Mouse (Mus musculus): ENCODE measurements around the gene Vmn2r77. TPM values are rescaled to one million over a fixed set of nuclear protein-coding genes. Genes with fewer than 3 reads are reported as not detected.
"Not testable (repeated sequence)": the region's sequence is repeated elsewhere in the genome, so short reads cannot be mapped to it uniquely, and the experiment has no call there.

The Vmn2r77 gene
- not detected in 2 replicates for polyA plus RNA-seq (2014; fragmentation: Nextera tagmentation; extraction: Ambion mirVana)

DNA sequence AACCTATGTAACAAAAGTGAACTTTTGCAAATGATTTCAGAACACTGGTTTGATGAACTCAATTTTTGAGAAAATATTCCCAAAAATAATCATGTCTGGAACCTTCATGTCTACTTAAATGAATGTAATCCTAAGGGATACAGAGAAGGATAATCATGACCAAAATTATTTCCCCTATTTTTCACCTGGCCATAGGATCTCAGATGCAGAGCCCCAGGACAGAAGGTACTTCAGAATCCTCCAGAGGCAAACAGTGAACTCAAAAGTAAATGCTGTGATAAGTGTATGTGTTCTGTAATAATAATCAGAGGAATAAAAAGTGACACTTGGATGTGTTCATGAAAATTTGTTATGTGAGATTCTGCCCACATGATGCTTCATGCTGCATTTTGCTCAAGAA lies at the start of gene Vmn2r77:
TSS of gene Vmn2r77 (plus strand) at position 301 of the 400 bp plus-strand sequence.
- no peak within 1 kb of the TSS for H3K4me2 ChIP-seq (ENCODE audit: low read depth, low read length)
- no peaks in the 10 kb centered on the region for H3K36me3 ChIP-seq (ENCODE audit: control insufficient read depth, insufficient read depth, low read length)
- no peak for ATAC-seq (ENCODE audit: low read depth)
- H3K27ac ChIP-seq (ENCODE audit: low read depth, low read length) = no peak within 1 kb of the TSS
- H3K4me1 ChIP-seq (ENCODE audit: control insufficient read depth, insufficient read depth, low read length) = no peaks in the 10 kb centered on the region
- H3K9me3 ChIP-seq (ENCODE audit: control insufficient read depth, low read length) = no peaks in the 10 kb centered on the region
- no peak within 1 kb of the TSS for H3K4me3 ChIP-seq (ENCODE audit: low read depth, low read length)
- H3K27me3 ChIP-seq (ENCODE audit: control insufficient read depth, insufficient read depth, low read length) = no peaks in the 10 kb centered on the region
- H3K9ac ChIP-seq (replicated peaks; ENCODE audit: low read depth, low read length) = no peak within 1 kb of the TSS

DNA sequence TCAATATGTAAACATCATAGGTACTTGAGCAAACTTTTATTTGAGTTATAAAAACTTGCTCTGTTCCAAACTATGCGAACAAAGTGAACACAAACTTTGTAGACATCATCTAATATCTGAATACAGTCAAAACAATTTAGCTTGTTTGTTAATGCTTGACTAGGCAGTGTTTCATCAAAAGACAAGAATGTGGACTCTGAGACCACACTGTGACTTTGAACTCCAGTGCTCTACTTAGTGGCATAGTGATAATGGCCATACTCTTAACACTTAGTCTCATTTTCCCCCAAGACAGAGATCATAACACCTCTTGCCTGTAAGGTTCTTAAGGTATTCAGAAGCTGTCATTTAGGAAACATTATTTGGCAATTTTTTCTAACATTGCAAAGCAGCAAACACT lies 34.1 kb upstream of the Vmn2r77 start:
- Histone ChIP-seq H3K4me2 (ENCODE audit: low read depth, low read length) (no peak overlapping the region), H3K4me3 (ENCODE audit: low read depth, low read length) (no peak overlapping the region), H3K4me1 (ENCODE audit: control insufficient read depth, insufficient read depth, low read length) (no peaks in the 10 kb centered on the region), H3K27ac (ENCODE audit: low read depth, low read length) (no peak overlapping the region), H3K36me3 (ENCODE audit: control insufficient read depth, insufficient read depth, low read length) (no peaks in the 10 kb centered on the region), H3K9me3 (ENCODE audit: control insufficient read depth, low read length) (no peaks in the 10 kb centered on the region), H3K9ac (replicated peaks; ENCODE audit: low read depth, low read length) (no peak overlapping the region), H3K27me3 (ENCODE audit: control insufficient read depth, insufficient read depth, low read length) (no peaks in the 10 kb centered on the region)
- WGBS = 92% methylated on average over 1 of the region's 1 CpGs
- no peak for ATAC-seq (ENCODE audit: low read depth)

DNA sequence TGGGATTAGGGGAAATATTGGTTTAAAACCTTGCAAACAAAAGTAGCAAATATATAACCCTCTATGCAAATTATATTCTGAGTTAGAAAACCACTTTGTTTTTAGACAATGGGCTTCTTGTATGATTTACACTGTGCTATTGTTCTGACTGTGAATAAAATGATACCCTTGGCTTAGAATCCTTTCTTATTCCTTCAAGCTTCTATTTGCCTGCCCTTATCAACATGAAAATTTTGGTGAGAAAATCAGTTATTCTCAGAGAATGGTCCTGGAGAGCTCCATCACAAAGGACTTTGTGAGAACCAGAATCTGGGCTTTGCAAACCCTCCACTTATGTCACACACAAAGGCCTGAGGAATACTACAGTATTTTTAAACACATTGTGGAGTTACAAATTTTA lies 30.2 kb upstream of the Vmn2r77 start:
- Histone ChIP-seq H3K36me3 (ENCODE audit: control insufficient read depth, insufficient read depth, low read length) (no peaks in the 10 kb centered on the region), H3K4me3 (ENCODE audit: low read depth, low read length) (no peak overlapping the region), H3K4me2 (ENCODE audit: low read depth, low read length) (no peak overlapping the region), H3K27ac (ENCODE audit: low read depth, low read length) (no peak overlapping the region), H3K27me3 (ENCODE audit: control insufficient read depth, insufficient read depth, low read length) (no peaks in the 10 kb centered on the region), H3K9ac (replicated peaks; ENCODE audit: low read depth, low read length) (no peak overlapping the region), H3K9me3 (ENCODE audit: control insufficient read depth, low read length) (no peaks in the 10 kb centered on the region), H3K4me1 (ENCODE audit: control insufficient read depth, insufficient read depth, low read length) (no peaks in the 10 kb centered on the region)
- ATAC-seq (ENCODE audit: low read depth) = no peak

DNA sequence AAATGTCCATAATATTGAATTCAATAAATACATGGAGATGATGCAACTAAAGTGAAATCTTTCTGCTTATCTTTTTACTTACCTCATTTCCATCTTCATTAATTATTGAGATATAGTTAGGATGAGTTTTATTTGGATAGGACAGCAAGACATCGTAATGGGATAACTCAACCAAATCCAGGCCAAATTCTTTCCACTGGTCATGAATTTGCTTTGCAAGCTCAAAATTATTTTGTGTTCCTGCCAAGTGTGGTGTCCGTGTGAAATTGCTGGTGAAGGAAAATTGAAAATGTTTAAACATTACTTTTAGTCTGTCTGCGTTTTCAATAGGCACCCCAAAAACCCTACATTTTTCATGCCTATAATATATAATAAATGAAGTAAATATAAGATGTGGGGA lies 23.2 kb upstream of the Vmn2r77 start:
- WGBS = 88% methylated on average over 3 of the region's 3 CpGs
- no peaks in the 10 kb centered on the region for H3K4me1 ChIP-seq (ENCODE audit: control insufficient read depth, insufficient read depth, low read length)
- H3K4me3 ChIP-seq (ENCODE audit: low read depth, low read length) = no peak overlapping the region
- H3K9me3 ChIP-seq (ENCODE audit: control insufficient read depth, low read length) = no peaks in the 10 kb centered on the region
- no peak overlapping the region for H3K27ac ChIP-seq (ENCODE audit: low read depth, low read length)
- no peak overlapping the region for H3K4me2 ChIP-seq (ENCODE audit: low read depth, low read length)
- H3K36me3 ChIP-seq (ENCODE audit: control insufficient read depth, insufficient read depth, low read length) = no peaks in the 10 kb centered on the region
- H3K27me3 ChIP-seq (ENCODE audit: control insufficient read depth, insufficient read depth, low read length) = no peaks in the 10 kb centered on the region
- H3K9ac ChIP-seq (replicated peaks; ENCODE audit: low read depth, low read length) = no peak overlapping the region
- ATAC-seq (ENCODE audit: low read depth) = no peak

DNA sequence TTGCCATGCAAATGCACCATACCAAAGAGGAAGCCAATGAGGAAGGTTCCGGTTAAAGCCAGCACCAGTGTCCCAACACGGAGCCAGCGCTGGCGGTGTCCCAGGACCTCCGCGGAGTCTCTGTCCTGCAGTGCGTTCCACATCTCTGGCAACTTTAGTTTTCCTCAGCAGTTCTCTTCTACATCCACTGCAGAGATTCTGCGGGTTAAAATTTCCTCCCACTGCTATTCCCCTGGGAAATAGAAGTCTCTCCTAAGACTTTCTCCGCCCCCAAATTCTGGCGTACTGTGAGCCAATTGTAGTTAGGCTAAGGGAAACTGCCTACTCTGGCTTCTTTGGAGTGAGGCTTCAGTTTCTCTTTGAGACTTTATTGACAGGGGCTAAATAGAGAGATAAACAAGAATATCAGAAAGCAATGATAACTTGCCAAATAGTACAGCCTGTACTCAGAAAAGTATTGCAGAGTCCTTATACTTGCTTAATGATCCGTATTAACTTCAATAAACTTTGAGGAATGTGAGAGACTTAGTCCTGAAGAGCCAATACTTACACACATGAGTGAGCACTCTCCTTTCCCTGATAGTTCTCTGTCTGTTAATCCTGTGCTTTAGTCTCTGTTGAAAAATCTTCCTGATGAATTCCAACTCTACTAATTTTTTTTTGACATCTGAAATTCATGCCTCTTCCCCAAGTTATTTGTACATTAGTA lies 19.1 kb upstream of the Vmn2r77 start, which contains the start of gene Folh1:
TSS of gene Folh1 (minus strand) at position 327 of the 709 bp plus-strand sequence.
- Histone ChIP-seq H3K36me3 (ENCODE audit: control insufficient read depth, insufficient read depth, low read length) (no peaks in the 10 kb centered on the region), H3K27ac (ENCODE audit: low read depth, low read length) (no peak within 1 kb of the TSS), H3K4me1 (ENCODE audit: control insufficient read depth, insufficient read depth, low read length) (no peaks in the 10 kb centered on the region), H3K27me3 (ENCODE audit: control insufficient read depth, insufficient read depth, low read length) (no peaks in the 10 kb centered on the region), H3K9me3 (ENCODE audit: control insufficient read depth, low read length) (no peaks in the 10 kb centered on the region), H3K4me3 (ENCODE audit: low read depth, low read length) (peak within 1 kb of the TSS; percentile 12; the same call in 1 of the 2 replicates), H3K9ac (replicated peaks; ENCODE audit: low read depth, low read length) (peak within 1 kb of the TSS; percentile 32; the same call in 1 of the 2 replicates), H3K4me2 (ENCODE audit: low read depth, low read length) (peak within 1 kb of the TSS; percentile 42)
- 3% methylated on average over 11 of the region's 11 CpGs for WGBS
- peak; percentile 63 for ATAC-seq (ENCODE audit: low read depth)

DNA sequence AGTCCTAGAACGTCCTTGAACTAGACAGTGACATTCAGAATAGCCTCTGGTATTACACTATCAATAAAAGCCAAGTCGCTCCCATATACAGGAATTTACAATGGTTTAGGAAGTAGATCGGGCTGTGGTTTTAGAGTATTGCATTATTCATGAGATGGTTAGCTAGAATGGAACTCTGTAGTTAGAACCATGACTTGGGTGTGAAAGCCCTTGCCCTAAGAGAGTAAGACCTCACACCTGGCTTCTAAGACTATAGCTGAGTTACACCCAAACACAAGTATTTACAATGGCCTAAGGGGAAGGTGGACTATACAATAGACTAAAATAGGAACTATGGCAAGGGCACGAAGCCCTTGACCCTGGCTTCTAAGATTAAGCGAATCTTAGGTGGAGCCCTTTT lies 20.4 kb downstream of the Vmn2r77 start:
- not testable (repeated sequence) for H3K4me3 ChIP-seq (ENCODE audit: low read depth, low read length); H3K27me3 ChIP-seq (ENCODE audit: control insufficient read depth, insufficient read depth, low read length); H3K27ac ChIP-seq (ENCODE audit: low read depth, low read length); H3K9ac ChIP-seq (replicated peaks; ENCODE audit: low read depth, low read length); ATAC-seq (ENCODE audit: low read depth); H3K4me1 ChIP-seq (ENCODE audit: control insufficient read depth, insufficient read depth, low read length); H3K36me3 ChIP-seq (ENCODE audit: control insufficient read depth, insufficient read depth, low read length); H3K4me2 ChIP-seq (ENCODE audit: low read depth, low read length); H3K9me3 ChIP-seq (ENCODE audit: control insufficient read depth, low read length)
- 94% methylated on average over 4 of the region's 5 CpGs for WGBS

DNA sequence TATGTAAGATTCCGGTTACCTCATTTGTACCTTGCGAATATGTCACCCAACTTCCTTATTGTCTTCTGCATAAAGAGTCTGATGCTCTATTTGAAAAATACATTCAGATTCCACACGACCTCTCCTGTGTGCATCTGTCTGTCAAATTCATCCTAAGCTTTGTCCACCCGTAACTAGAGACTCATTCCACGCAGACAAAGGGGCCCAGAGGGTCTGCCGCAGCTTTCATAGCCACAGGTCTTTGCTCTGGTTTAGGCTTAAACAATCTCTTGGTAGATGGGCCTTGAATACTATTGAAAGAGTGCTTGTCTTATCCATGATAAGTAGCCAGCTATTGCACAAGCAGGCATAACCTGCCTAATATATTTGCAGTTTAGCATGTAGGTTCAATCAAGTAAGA lies 20.9 kb downstream of the Vmn2r77 start:
- 90% methylated on average over 6 of the region's 6 CpGs for WGBS

DNA sequence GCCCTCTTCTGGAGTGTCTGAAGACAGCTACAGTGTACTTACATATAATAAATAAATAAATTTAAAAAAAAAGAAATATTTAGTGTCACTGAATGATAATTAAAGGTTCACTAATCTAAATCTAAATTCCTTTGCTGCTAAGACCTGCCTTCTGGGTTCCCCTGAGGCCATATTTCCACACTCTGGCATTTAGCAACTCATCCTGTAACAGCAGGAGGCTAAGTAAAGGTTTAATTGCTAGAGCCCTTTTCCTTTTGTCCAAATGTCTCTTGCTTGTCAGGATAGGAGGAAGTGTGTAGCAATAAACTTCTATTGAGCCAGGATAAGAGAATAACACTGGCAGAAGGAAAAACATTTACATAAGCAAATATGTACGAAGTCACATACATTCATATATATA lies 21.6 kb downstream of the Vmn2r77 start:
- Histone ChIP-seq H3K27me3 (ENCODE audit: control insufficient read depth, insufficient read depth, low read length) (no peaks in the 10 kb centered on the region), H3K4me2 (ENCODE audit: low read depth, low read length) (no peak overlapping the region), H3K4me3 (ENCODE audit: low read depth, low read length) (no peak overlapping the region), H3K9ac (replicated peaks; ENCODE audit: low read depth, low read length) (no peak overlapping the region), H3K27ac (ENCODE audit: low read depth, low read length) (no peak overlapping the region), H3K4me1 (ENCODE audit: control insufficient read depth, insufficient read depth, low read length) (no peaks in the 10 kb centered on the region), H3K9me3 (ENCODE audit: control insufficient read depth, low read length) (no peaks in the 10 kb centered on the region), H3K36me3 (ENCODE audit: control insufficient read depth, insufficient read depth, low read length) (no peaks in the 10 kb centered on the region)
- WGBS = 87% methylated on average over 1 of the region's 1 CpGs
- ATAC-seq (ENCODE audit: low read depth) = no peak

More for the DNA sequence above, 20.9 kb downstream of the Vmn2r77 start:
- not testable (repeated sequence) for H3K4me1 ChIP-seq (ENCODE audit: control insufficient read depth, insufficient read depth, low read length); ATAC-seq (ENCODE audit: low read depth); H3K4me3 ChIP-seq (ENCODE audit: low read depth, low read length); H3K9ac ChIP-seq (replicated peaks; ENCODE audit: low read depth, low read length); H3K4me2 ChIP-seq (ENCODE audit: low read depth, low read length); H3K9me3 ChIP-seq (ENCODE audit: control insufficient read depth, low read length); H3K36me3 ChIP-seq (ENCODE audit: control insufficient read depth, insufficient read depth, low read length); H3K27me3 ChIP-seq (ENCODE audit: control insufficient read depth, insufficient read depth, low read length); H3K27ac ChIP-seq (ENCODE audit: low read depth, low read length)

All from neural tube, embryonic 14.5 days (tissue).